Mouse (Mus musculus) limb, embryonic 13.5 days (tissue): ENCODE data around the gene Tmem256. TPM values are rescaled to one million over a fixed set of nuclear protein-coding genes. Genes with fewer than 3 reads are reported as not detected.
A peak's percentile ranks its signal among the peaks of the same experiment; 100 is the strongest.

ENCODE experiments used
- ATAC-seq: fragments of 200-750 bp; cut with Nextera tagmentation; 2 replicates; pipeline ENCODE4 v1.8.0; 2017; ENCODE audit warnings: low read depth, moderate number of reproducible peaks, moderate TSS enrichment; ENCODE audit not compliant: low FRiP score
- H3K27ac ChIP-seq: fragments of 300-500 bp; sonication (generic); 2 replicates; pipeline ENCODE4 v1.5.1; 2015; ENCODE audit warnings: inconsistent platforms, mild to moderate bottlenecking, moderate library complexity
- H3K27me3 ChIP-seq: fragments of 300-500 bp; sonication (generic); 2 replicates; pipeline ENCODE4 v1.6.1; 2015; ENCODE audit warnings: mild to moderate bottlenecking, inconsistent platforms
- H3K36me3 ChIP-seq: fragments of 300-500 bp; sonication (generic); 2 replicates; pipeline ENCODE4 v1.6.1; 2015; ENCODE audit warnings: inconsistent platforms, mild to moderate bottlenecking, moderate library complexity
- H3K4me1 ChIP-seq: fragments of 300-500 bp; sonication (generic); 2 replicates; pipeline ENCODE4 v1.6.1; 2015; ENCODE audit warnings: inconsistent platforms
- H3K4me2 ChIP-seq: fragments of 300-500 bp; sonication (generic); replicated peaks from 2 replicates; pipeline ENCODE4 v1.6.1; 2015; ENCODE audit warnings: inconsistent platforms, mild to moderate bottlenecking, moderate library complexity
- H3K4me3 ChIP-seq: fragments of 300-500 bp; sonication (generic); 2 replicates; pipeline ENCODE4 v1.5.1; 2015; ENCODE audit warnings: moderate library complexity, mild to moderate bottlenecking, inconsistent platforms
- H3K9ac ChIP-seq: fragments of 300-500 bp; sonication (generic); 2 replicates; pipeline ENCODE4 v1.6.1; 2015; ENCODE audit warnings: mild to moderate bottlenecking, inconsistent platforms
- H3K9me3 ChIP-seq: fragments of 300-500 bp; sonication (generic); 2 replicates; pipeline ENCODE4 v1.6.1; 2016; ENCODE audit warnings: inconsistent platforms
- WGBS: fragments of 180-500 bp; shearing (Covaris S2); methylation state at CpG from one replicate; pipeline ENCODE4 v1.1.7; 2015; 5-methylcytosine and 5-hydroxymethylcytosine counted together
- polyA plus RNA-seq: library from polyadenylated mRNA; unstranded; fragments of >200 nt; fragmentation: Nextera tagmentation; extraction: Ambion mirVana; gene quantifications from 2 replicates; pipeline ENCODE4 v1.2.1, GENCODE M21; 2015

The Tmem256 gene
- polyA plus RNA-seq, 1 experiment from 2014 or later = 376 TPM

DNA sequence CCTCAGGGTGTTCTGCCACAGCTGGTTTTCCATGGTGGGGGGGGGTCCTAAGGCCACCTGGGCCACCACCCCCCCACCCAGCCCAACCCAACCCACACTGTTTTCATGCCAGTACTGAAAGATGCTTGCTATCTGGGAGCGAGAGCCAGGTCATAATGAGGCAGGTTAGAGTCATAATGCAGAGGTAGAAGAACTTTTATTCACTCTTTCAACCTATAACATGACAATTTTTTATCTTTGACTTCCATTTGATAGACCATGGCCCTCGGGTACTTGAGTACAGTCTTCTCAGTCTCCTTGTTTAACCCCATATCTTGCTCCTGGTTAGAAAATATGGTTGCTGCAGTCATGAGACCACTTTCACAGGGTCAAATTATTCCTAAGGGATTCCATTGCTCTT, 19.9 kb upstream of the Tmem256 start, which contains the start of gene Spem2:
Spem2 (minus strand) TSS at position 101 of the 400 bp plus-strand sequence.
- Histone ChIP-seq H3K9ac (no peak within 1 kb of the TSS), H3K4me3 (no peak within 1 kb of the TSS), H3K9me3 (peaks cover 19% of the 10 kb centered on the region; the same call in 1 of the 2 replicates), H3K4me2 (no peak within 1 kb of the TSS), H3K27ac (no peak within 1 kb of the TSS), H3K4me1 (no peaks in the 10 kb centered on the region), H3K27me3 (no peaks in the 10 kb centered on the region), H3K36me3 (no peaks in the 10 kb centered on the region)
- 83% methylated on average over 2 of the region's 2 CpGs for WGBS
- no peak for ATAC-seq

DNA sequence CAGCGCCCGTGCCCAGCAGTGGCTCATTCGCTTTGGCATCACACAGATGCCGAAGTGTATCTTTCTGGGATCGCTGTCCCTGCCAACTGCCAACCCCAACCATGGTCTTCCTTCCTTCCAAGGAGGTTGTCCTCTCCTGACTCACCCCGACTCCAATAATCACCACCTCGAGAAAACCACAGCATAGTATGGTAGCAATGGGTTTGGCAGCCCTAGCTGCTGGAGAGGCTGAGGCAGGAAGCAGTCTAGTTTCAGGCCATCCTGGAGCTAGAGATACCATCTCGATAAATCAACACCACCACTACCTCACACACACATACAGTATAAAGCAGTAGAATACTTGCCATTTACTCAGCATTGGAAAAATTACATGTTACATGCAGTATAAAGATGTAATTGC, 19.4 kb upstream of the Tmem256 start:
- peaks cover 19% of the 10 kb centered on the region; the same call in 1 of the 2 replicates for H3K9me3 ChIP-seq
- H3K27me3 ChIP-seq = no peaks in the 10 kb centered on the region
- H3K4me1 ChIP-seq = no peaks in the 10 kb centered on the region
- no peak overlapping the region for H3K4me3 ChIP-seq
- ATAC-seq = no peak
- no peak overlapping the region for H3K4me2 ChIP-seq
- H3K27ac ChIP-seq = no peak overlapping the region
- H3K9ac ChIP-seq = no peak overlapping the region
- 90% methylated on average over 8 of the region's 8 CpGs for WGBS
- peaks cover 1% of the 10 kb centered on the region for H3K36me3 ChIP-seq

DNA sequence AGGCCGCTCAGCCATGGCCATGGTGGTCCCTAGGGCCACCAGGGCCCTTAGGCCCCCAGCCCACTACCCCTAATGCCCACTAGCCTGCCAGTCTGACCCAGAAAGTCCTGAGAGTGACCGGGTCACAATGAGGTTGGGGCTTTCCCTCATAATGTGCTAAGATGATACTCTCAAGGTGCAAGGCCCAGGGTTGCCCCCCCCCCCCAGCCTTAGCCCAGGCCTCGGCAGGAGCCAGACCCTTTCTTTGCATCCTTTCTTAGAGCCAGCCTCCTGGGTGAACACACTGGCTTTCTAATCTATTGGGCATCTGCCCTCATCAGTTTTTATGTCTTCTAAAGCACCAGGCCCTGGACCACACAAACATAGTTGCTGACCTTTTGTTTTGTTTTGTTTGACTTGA, 16.2 kb upstream of the Tmem256 start, which contains the start of gene Spem1:
Spem1 (minus strand) TSS at position 101 of the 400 bp plus-strand sequence.
- WGBS = 86% methylated on average over 3 of the region's 3 CpGs
- no peaks in the 10 kb centered on the region for H3K4me1 ChIP-seq
- no peak within 1 kb of the TSS for H3K9ac ChIP-seq
- no peaks in the 10 kb centered on the region for H3K27me3 ChIP-seq
- ATAC-seq = no peak
- no peak within 1 kb of the TSS for H3K27ac ChIP-seq
- no peak within 1 kb of the TSS for H3K4me2 ChIP-seq
- peaks cover 33% of the 10 kb centered on the region for H3K36me3 ChIP-seq
- H3K4me3 ChIP-seq = no peak within 1 kb of the TSS
- peaks cover 16% of the 10 kb centered on the region; the same call in 1 of the 2 replicates for H3K9me3 ChIP-seq

DNA sequence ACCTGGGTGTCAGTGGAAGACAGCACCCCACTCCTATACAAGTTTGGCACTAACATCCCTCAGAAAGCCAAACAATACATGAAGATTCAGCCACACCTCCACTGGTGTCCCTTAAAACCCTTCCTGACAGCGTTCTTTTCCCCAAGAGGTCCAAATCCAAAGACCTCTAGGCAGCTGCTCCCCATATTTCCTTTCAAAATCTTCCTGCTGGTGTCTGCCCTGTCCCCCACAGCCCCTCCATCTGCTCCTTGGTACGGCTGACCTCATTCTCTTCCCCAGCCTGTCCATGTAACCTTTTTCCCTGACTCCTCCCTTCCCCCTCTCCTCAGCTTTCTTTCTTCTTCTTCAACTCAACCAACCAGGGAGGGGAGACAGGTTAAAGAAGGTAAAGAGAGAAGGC, 14.9 kb upstream of the Tmem256 start:
- Histone ChIP-seq H3K4me2 (no peak overlapping the region), H3K4me3 (no peak overlapping the region), H3K9me3 (peaks cover 4% of the 10 kb centered on the region; the same call in 1 of the 2 replicates), H3K9ac (no peak overlapping the region), H3K36me3 (peaks cover 46% of the 10 kb centered on the region), H3K27me3 (no peaks in the 10 kb centered on the region), H3K27ac (no peak overlapping the region), H3K4me1 (no peaks in the 10 kb centered on the region)
- 70% methylated on average over 2 of the region's 2 CpGs for WGBS
- ATAC-seq = no peak

DNA sequence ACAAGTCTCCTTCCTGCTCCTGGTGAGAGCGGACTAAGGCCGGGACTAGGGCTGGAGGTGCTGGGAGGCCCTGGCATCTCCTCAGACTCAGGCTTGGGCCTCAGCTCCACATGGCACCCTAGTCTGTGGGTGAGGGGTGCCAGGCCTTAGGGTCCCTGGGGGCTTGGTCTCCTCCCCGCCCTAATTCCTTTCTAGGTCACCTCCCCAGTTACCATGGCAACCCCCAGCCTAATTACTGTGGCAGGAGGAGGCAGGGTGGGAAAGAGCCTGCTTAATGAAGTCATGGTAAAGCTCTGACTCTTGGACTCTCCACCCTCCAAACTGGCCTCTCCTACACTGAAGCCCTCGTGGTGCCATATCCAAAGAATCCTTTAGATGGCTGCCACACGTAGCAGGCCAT, 9.5 kb upstream of the Tmem256 start:
- Histone ChIP-seq H3K36me3 (peaks cover 85% of the 10 kb centered on the region), H3K4me3 (no peak overlapping the region)
- 63% methylated on average over 5 of the region's 5 CpGs for WGBS

DNA sequence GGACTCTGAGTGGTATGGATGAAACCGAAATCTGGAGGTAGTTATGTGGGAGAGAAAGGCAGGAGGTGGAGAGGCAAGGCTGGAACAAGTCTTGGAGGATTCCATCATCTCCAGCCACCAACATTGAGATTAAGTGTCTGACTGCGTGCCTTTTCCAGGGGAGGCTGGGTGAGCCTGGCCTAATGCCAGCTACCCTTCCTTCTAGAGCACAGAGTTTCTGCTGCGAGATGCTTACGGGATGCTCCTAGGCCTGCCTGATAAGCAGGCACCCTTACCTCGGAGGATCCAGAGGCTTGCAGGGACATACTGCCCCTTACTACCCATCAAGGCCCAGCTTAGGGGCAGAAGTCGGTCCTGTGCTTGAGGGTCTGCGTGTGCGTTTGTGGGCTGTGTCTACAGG, 4.8 kb upstream of the Tmem256 start:
- Histone ChIP-seq H3K9me3 (no peaks in the 10 kb centered on the region), H3K27me3 (peaks cover 25% of the 10 kb centered on the region; the same call in 1 of the 2 replicates), H3K4me2 (peak overlapping the region; percentile 93), H3K36me3 (peaks cover 40% of the 10 kb centered on the region), H3K9ac (peak overlapping the region; percentile 74), H3K27ac (no peak overlapping the region), H3K4me1 (peaks cover 33% of the 10 kb centered on the region), H3K4me3 (peak overlapping the region; percentile 81)
- WGBS = 54% methylated on average over 8 of the region's 8 CpGs
- no peak for ATAC-seq

More for the DNA sequence above, 9.5 kb upstream of the Tmem256 start:
- Histone ChIP-seq H3K27me3 (peaks cover 6% of the 10 kb centered on the region; the same call in 1 of the 2 replicates), H3K4me1 (peaks cover 3% of the 10 kb centered on the region), H3K27ac (no peak overlapping the region), H3K9ac (no peak overlapping the region), H3K9me3 (no peaks in the 10 kb centered on the region), H3K4me2 (no peak overlapping the region)
- no peak for ATAC-seq

DNA sequence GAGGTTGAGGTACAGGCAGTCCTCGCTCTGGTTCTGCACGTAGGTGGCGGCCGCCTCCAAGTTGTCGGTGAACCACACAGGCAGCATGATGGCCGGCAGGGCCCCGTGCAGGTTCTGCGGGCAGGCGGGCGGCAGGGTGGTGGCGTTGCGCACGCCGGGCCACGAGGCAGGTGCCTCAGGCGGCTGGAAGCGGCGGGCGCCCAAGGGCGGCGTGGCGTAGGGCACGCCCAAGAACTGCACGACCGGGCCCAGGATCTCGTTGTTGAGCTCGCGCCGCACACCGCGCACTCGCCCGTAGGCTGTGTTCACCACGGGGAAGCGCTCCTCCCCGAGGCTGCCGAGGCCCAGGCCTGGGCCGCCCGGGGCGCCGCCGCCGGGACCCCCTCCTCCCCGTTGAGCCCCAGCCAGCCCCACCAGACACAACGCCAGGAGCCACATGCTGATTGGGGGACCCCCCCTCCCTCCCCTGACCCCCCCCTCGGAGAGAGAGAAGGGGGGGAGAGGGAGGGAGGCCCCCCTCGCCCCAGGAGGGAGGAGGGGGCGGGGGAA, 4.2 kb upstream of the Tmem256 start:
- 6% methylated on average over 42 of the region's 48 CpGs for WGBS
- peaks cover 25% of the 10 kb centered on the region; the same call in 1 of the 2 replicates for H3K27me3 ChIP-seq
- peaks cover 36% of the 10 kb centered on the region for H3K4me1 ChIP-seq
- H3K4me3 ChIP-seq = peak overlapping the region; percentile 81
- peak overlapping the region; percentile 74 for H3K9ac ChIP-seq
- peaks cover 35% of the 10 kb centered on the region for H3K36me3 ChIP-seq
- peak overlapping the region; percentile 93 for H3K4me2 ChIP-seq
- no peaks in the 10 kb centered on the region for H3K9me3 ChIP-seq
- H3K27ac ChIP-seq = no peak overlapping the region
- ATAC-seq = no peak

DNA sequence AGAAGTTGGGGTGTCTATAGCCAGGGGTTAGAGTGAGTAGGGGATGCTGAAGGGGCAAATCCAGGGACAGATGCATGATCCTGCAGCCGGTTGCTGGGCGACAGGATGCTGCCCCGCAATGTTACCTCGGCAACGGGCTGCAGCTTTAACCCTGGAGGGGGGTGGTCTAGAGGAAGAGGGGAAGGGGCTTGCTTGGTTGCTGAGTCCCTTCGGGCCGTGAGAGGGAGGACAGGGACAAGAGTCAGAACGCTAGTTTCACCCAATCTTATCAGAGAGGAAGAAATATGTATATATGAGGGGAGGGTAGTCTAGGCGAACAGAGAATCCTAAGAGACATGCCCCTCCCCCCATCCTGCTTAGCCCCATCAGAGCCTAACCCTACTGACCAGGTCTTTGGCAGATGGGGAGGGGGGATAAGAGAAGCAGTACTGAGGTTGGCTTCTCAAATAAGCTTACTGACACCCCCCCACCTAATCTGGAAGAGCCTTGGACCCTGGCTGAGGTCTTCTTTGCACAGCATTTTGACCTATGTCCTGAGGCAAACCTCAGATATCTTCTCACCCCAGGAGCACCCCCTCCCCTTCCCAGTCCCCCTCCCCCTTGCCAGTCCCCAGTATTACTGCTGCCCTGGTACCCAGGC, 2.9 kb upstream of the Tmem256 start:
- Histone ChIP-seq H3K27ac (no peak overlapping the region), H3K4me3 (peak overlapping the region; percentile 81), H3K9ac (peak overlapping the region; percentile 74), H3K27me3 (peaks cover 25% of the 10 kb centered on the region; the same call in 1 of the 2 replicates), H3K9me3 (no peaks in the 10 kb centered on the region), H3K4me1 (peaks cover 43% of the 10 kb centered on the region), H3K4me2 (peak overlapping the region; percentile 93), H3K36me3 (peaks cover 29% of the 10 kb centered on the region)
- ATAC-seq = no peak
- WGBS = 7% methylated on average over 9 of the region's 9 CpGs

DNA sequence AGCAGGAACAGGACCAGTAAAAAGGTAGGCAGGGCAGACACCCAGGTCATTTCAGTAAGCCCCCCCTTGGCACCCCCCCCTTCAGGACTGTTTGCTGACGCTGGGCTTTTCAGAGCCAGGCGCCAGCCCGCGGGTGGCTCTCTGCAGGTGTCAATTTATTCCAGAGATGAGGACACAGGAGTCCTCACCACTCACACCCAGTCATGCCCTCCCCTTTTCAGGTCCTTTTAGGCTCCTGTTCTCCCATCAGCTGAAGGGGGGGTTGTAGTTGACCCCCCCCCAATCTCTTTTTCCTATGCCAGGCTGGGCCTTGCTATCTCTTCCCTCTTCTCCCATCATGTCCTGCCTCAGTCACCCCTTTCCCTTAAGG, 2.4 kb upstream of the Tmem256 start:
- Histone ChIP-seq H3K9me3 (no peaks in the 10 kb centered on the region), H3K4me3 (peak overlapping the region; percentile 81), H3K27ac (no peak overlapping the region), H3K4me1 (peaks cover 43% of the 10 kb centered on the region), H3K27me3 (peaks cover 25% of the 10 kb centered on the region; the same call in 1 of the 2 replicates), H3K9ac (peak overlapping the region; percentile 91), H3K36me3 (peaks cover 27% of the 10 kb centered on the region), H3K4me2 (peak overlapping the region; percentile 93)
- ATAC-seq = no peak
- 11% methylated on average over 4 of the region's 4 CpGs for WGBS

DNA sequence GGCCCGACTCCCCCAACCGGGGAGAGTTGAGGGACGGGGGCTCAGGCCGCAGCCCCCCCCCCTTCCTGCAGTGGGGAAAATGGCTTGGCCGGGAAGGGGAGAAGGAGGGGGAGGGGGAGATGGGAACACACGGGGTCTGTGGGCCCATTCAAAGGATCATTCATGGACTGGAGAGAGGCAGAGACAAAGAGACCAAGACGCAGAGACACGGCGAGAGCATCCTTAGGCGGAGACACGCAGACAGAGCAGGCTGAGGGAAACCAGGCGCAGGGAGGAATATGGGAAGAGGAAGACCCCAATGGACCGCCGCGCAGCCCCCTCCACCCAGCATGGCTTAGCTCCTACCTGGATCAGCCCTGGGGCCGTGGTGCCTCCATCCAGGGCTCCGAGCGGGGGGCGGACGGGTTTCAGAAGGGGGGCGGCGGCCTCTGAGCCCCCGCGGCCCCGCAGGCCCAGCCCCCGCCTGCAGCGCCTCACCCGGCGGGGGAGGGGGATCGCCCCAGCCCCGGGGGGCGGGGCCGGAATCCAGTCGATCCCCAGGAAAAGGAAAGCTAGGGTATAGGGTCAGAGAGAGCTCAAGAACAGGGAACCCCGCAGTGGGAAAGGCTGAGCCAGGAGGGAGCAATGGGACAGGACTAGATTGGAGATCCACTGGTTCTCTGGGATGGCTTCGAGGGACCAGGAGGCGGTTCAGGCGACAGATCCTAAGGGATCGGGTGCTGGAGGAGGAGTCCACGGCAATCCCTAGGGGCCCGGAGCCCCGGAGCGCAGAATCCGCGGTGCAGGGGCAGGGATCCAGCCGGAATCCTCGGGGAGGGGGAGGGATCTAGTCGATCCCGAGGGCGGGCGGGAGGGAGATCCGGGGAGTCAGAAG, 1.4 kb upstream of the Tmem256 start:
- no peak for ATAC-seq
- Histone ChIP-seq H3K36me3 (peaks cover 20% of the 10 kb centered on the region), H3K9ac (peak overlapping the region; percentile 91), H3K4me2 (peak overlapping the region; percentile 93), H3K4me3 (peak overlapping the region; percentile 81), H3K27ac (peak overlapping the region; percentile 84), H3K4me1 (peaks cover 43% of the 10 kb centered on the region), H3K9me3 (no peaks in the 10 kb centered on the region), H3K27me3 (peaks cover 25% of the 10 kb centered on the region; the same call in 1 of the 2 replicates)
- whole genome bisulfite sequencing = under 1% methylated on average over 43 of the region's 52 CpGs

DNA sequence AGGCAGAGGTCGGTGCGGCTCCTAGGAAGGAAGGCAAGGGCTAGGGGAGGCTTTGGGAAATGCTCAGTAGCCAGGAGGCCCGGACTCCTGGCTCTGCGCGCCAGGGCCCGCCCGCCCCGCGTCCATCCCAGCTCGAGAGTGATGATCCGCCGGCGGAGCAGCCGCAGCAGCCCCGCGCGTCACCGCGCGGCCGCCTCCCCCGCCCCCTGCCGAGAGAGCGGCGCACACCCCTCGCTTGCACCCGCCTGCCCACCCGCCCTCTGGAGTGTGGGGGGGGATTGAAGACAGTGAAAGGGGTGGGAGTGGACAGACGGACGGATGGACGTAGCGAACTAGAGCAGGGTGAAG, 736 bp upstream of the Tmem256 start, which contains the start of gene Nlgn2:
Nlgn2 (minus strand) TSS at position 181 of the 348 bp plus-strand sequence.
- WGBS = under 1% methylated on average over 32 of the region's 32 CpGs
- H3K36me3 ChIP-seq = peaks cover 14% of the 10 kb centered on the region
- H3K9ac ChIP-seq = peak within 1 kb of the TSS; percentile 91
- peak within 1 kb of the TSS; percentile 81 for H3K4me3 ChIP-seq
- ATAC-seq = no peak
- H3K27me3 ChIP-seq = peaks cover 25% of the 10 kb centered on the region; the same call in 1 of the 2 replicates
- peak within 1 kb of the TSS; percentile 93 for H3K4me2 ChIP-seq
- H3K27ac ChIP-seq = peak within 1 kb of the TSS; percentile 93
- no peaks in the 10 kb centered on the region for H3K9me3 ChIP-seq
- peaks cover 43% of the 10 kb centered on the region for H3K4me1 ChIP-seq

DNA sequence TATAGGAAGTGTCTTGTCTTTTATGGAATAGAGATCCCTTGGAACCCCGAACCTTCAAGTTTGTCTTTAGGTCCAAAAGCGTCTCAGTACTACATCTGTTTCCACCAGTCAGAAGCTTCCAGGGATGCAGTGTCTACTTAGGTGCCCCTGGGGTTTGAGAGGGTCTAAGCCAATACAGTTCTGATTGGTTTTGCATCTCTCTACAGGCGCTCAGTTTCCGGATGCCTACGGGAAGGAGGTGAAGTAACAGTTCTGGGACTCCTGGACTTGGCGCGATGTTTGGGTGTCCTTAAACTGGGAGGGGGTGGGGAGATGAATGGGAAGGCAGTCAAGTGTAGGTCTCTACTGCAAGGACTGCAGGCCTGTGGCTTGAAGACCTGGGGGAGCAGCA, 395 bp downstream of the Tmem256 start:
- Histone ChIP-seq H3K9me3 (no peaks in the 10 kb centered on the region), H3K9ac (peak overlapping the region; percentile 75), H3K27me3 (peaks cover 20% of the 10 kb centered on the region; the same call in 1 of the 2 replicates), H3K36me3 (0 out of 2 replicates have a peak, but pooled peaks cover 2% of the 10 kb centered on the region), H3K4me3 (peak overlapping the region; percentile 81), H3K4me2 (peak overlapping the region; percentile 93), H3K4me1 (peaks cover 41% of the 10 kb centered on the region), H3K27ac (peak overlapping the region; percentile 93)
- ATAC-seq = no peak
- WGBS = 2% methylated on average over 7 of the region's 7 CpGs
